In genomic region chr14:32465889-32466288, GRCm38 (mm10) we compare ENCODE assay signal across 10 mouse cellular contexts. TPM values are rescaled to one million over a fixed set of nuclear protein-coding genes. Genes with fewer than 3 reads are reported as not detected.
A peak's percentile ranks its signal among the peaks of the same experiment; 100 is the strongest.
DNase-seq lines count a peak whose midpoint lies in the region; ATAC-seq and TF ChIP-seq lines count a peak whose summit lies in the region.
"Had no signal": no experiment of that assay in that cellular context is flagged by ENCODE, and none has a peak within 500 bp of the region (broad histone marks: within the 10 kb centered on the region; RNA-seq: fewer than 3 reads in every experiment).

Chat (minus strand) TSS chr14:32465989.

- H3K4me2 ChIP-seq in liver, embryonic 11.5 days: peak within 1 kb of the TSS; percentile 56
- H3K4me2 ChIP-seq in forebrain, embryonic 12.5 days: peak within 1 kb of the TSS; percentile 67
- peak within 1 kb of the TSS; percentile 50 for H3K4me2 ChIP-seq in intestine, postnatal 0 days (replicated peaks; ENCODE audit: low read depth)
- H3K4me2 ChIP-seq in neural tube, embryonic 15.5 days: peak within 1 kb of the TSS; percentile 70

- no peaks in the 10 kb centered on the region for H3K36me3 ChIP-seq in liver, embryonic 11.5 days (ENCODE audit: control insufficient read depth, insufficient read depth, low read length)
- H3K36me3 ChIP-seq in forebrain, embryonic 12.5 days (replicated peaks): no peaks in the 10 kb centered on the region
- H3K36me3 ChIP-seq in intestine, postnatal 0 days (ENCODE audit: control insufficient read depth, insufficient read depth): no peaks in the 10 kb centered on the region
- no peaks in the 10 kb centered on the region for H3K36me3 ChIP-seq in neural tube, embryonic 15.5 days
- H3K36me3 ChIP-seq: G1E had no signal

- H3K27ac ChIP-seq in liver, embryonic 11.5 days (ENCODE audit: low read depth, low read length): no peak within 1 kb of the TSS
- no peak within 1 kb of the TSS for H3K27ac ChIP-seq in forebrain, embryonic 12.5 days
- no peak within 1 kb of the TSS for H3K27ac ChIP-seq in intestine, postnatal 0 days (ENCODE audit: low read depth, low read length)
- H3K27ac ChIP-seq in neural tube, embryonic 15.5 days (replicated peaks): no peak within 1 kb of the TSS

- no peak for ATAC-seq in liver, embryonic 11.5 days (replicated peaks; ENCODE audit: low FRiP score)
- ATAC-seq in forebrain, embryonic 12.5 days (ENCODE audit: low FRiP score): 0 out of 2 replicates have a peak, but pooled peaks have one; percentile 31
- ATAC-seq in intestine, postnatal 0 days: no peak
- no peak for ATAC-seq in neural tube, embryonic 15.5 days (ENCODE audit: low FRiP score)

- peak within 1 kb of the TSS; percentile 27 for H3K4me3 ChIP-seq in liver, embryonic 11.5 days (ENCODE audit: low read depth, low read length)
- peak within 1 kb of the TSS; percentile 44 for H3K4me3 ChIP-seq in forebrain, embryonic 12.5 days (replicated peaks)
- H3K4me3 ChIP-seq in intestine, postnatal 0 days (ENCODE audit: low read depth, low read length): peak within 1 kb of the TSS; percentile 27
- peak within 1 kb of the TSS; percentile 40 for H3K4me3 ChIP-seq in neural tube, embryonic 15.5 days (replicated peaks)

- H3K4me1 ChIP-seq in liver, embryonic 11.5 days (replicated peaks; ENCODE audit: control insufficient read depth, insufficient read depth, low read length): 0 out of 2 replicates have a peak, but pooled peaks cover 2% of the 10 kb centered on the region
- peaks cover 29% of the 10 kb centered on the region for H3K4me1 ChIP-seq in forebrain, embryonic 12.5 days
- no peaks in the 10 kb centered on the region for H3K4me1 ChIP-seq in intestine, postnatal 0 days (replicated peaks; ENCODE audit: control insufficient read depth, insufficient read depth, low read length)
- peaks cover 33% of the 10 kb centered on the region for H3K4me1 ChIP-seq in neural tube, embryonic 15.5 days

- peaks cover 67% of the 10 kb centered on the region for H3K27me3 ChIP-seq in liver, embryonic 11.5 days (replicated peaks; ENCODE audit: control insufficient read depth, insufficient read depth, low read length)
- peaks cover 79% of the 10 kb centered on the region for H3K27me3 ChIP-seq in forebrain, embryonic 12.5 days
- peaks cover 65% of the 10 kb centered on the region for H3K27me3 ChIP-seq in intestine, postnatal 0 days (replicated peaks; ENCODE audit: control insufficient read depth, insufficient read depth, low read length)
- peaks cover 67% of the 10 kb centered on the region for H3K27me3 ChIP-seq in neural tube, embryonic 15.5 days (replicated peaks)

- DNase-seq in liver, embryonic 11.5 days (ENCODE audit: low spot score): no peak
- no peak for DNase-seq in liver
- DNase-seq in gastrocnemius, adult 18-20 months (ENCODE audit: low spot score): no peak
- DNase-seq in spleen, postnatal 14 days (ENCODE audit: low spot score in 2 of 2): no peak
- DNase-seq: left cerebral cortex, postnatal 4 days had no signal

- no peak for TF ChIP-seq CTCF in intestine, postnatal 0 days (IDR thresholded peaks at IDR 0.05; ENCODE audit: low read depth)

- WGBS in liver, embryonic 11.5 days: 16% methylated on average over 13 of the region's 13 CpGs
- 15% methylated on average over 13 of the region's 13 CpGs for WGBS in forebrain, embryonic 12.5 days
- 17% methylated on average over 13 of the region's 13 CpGs for WGBS in intestine, postnatal 0 days
- 18% methylated on average over 13 of the region's 13 CpGs for WGBS in neural tube, embryonic 15.5 days

- H3K9me3 ChIP-seq in liver, embryonic 11.5 days (ENCODE audit: control insufficient read depth, low read length): no peaks in the 10 kb centered on the region
- H3K9me3 ChIP-seq in forebrain, embryonic 12.5 days: no peaks in the 10 kb centered on the region; the same call in 1 of the 2 replicates
- no peaks in the 10 kb centered on the region for H3K9me3 ChIP-seq in intestine, postnatal 0 days (ENCODE audit: control insufficient read depth)
- H3K9me3 ChIP-seq in neural tube, embryonic 15.5 days (replicated peaks): no peaks in the 10 kb centered on the region

- H3K9ac ChIP-seq in liver, embryonic 11.5 days (ENCODE audit: low read depth, low read length): no peak within 1 kb of the TSS
- H3K9ac ChIP-seq in forebrain, embryonic 12.5 days: no peak within 1 kb of the TSS
- no peak within 1 kb of the TSS for H3K9ac ChIP-seq in intestine, postnatal 0 days (ENCODE audit: low read depth, low read length)
- H3K9ac ChIP-seq in neural tube, embryonic 15.5 days (replicated peaks): peak within 1 kb of the TSS; percentile 36

RNA-seq across cellular contexts. Expression of gene Chat, which starts in this region (rescaled TPM):
- not detected in 2 replicates for polyA plus RNA-seq in liver, embryonic 11.5 days (2014; fragmentation: Nextera tagmentation; extraction: Ambion mirVana)
- 0.08 and 0.14 TPM in 2 replicates for polyA plus RNA-seq in forebrain, embryonic 12.5 days (2016; fragmentation: Nextera tagmentation; extraction: Ambion mirVana)
- 0.52 and 0.64 TPM in 2 replicates for polyA plus RNA-seq in intestine, postnatal 0 days (2015; fragmentation: Nextera tagmentation; extraction: Ambion mirVana)
- 4.8 and 5.7 TPM in 2 replicates for polyA plus RNA-seq in neural tube, embryonic 15.5 days (2015; fragmentation: Nextera tagmentation; extraction: Ambion mirVana)
- total RNA-seq in gastrocnemius, adult 18-20 months (2021): not detected
- polyA plus RNA-seq: G1E; gonadal fat pad, adult 2 months had no signal

Comparison
In these comparisons a context has a peak if more than half of its experiments do, and no peak if none do; other contexts are left out.
1. Peak in ATAC-seq, H3K4me3 ChIP-seq and H3K4me2 ChIP-seq in forebrain, embryonic 12.5 days; RNA of the gene not detected or under 1 TPM.